Mouse (Mus musculus) kidney, adult 11 months (tissue): ENCODE measurements at regions not wholly inside any gene's neighbourhood (a gene's known extent, or its start where the extent isn't known, plus 50 kb on each side); places are given as distances from the start of the nearest gene placed in this dataset.

Experiments
- DNase-seq: peaks from one replicate; pipeline ENCODE4 v3.0.0; 2022

- DNase-seq, result no peak
Observed at GRCm38 (mm10) chr2:159032147-159032546, 237.5 kb downstream of the Dhx35 start.

GRCm38 (mm10) chr2:159039916-159040315, 245.3 kb downstream of the Dhx35 start:
- DNase-seq, result no peak

- peak; percentile 33 for DNase-seq
Observed at GRCm38 (mm10) chr2:159053534-159053933, 258.9 kb downstream of the Dhx35 start.

GRCm38 (mm10) chr2:159053936-159054335, 259.3 kb downstream of the Dhx35 start:
- DNase-seq, result peak; percentile 26

GRCm38 (mm10) chr2:159054451-159054850, 259.8 kb downstream of the Dhx35 start:
- DNase-seq, result no peak

- DNase-seq, result no peak
Observed at GRCm38 (mm10) chr2:159055780-159056179, 261.2 kb downstream of the Dhx35 start.

- no peak for DNase-seq
Observed at GRCm38 (mm10) chr2:159056960-159057359, 262.4 kb downstream of the Dhx35 start.

GRCm38 (mm10) chr2:159057506-159057905, 262.9 kb downstream of the Dhx35 start:
- DNase-seq, result no peak

GRCm38 (mm10) chr2:159062266-159062665, 267.7 kb downstream of the Dhx35 start:
- DNase-seq, result no peak

- no peak for DNase-seq
Observed at GRCm38 (mm10) chr2:159062666-159063065, 268.1 kb downstream of the Dhx35 start.

GRCm38 (mm10) chr2:159064403-159064970, 269.9 kb downstream of the Dhx35 start:
- no peak for DNase-seq

- DNase-seq, result no peak
Observed at GRCm38 (mm10) chr2:159067506-159067905, 272.9 kb downstream of the Dhx35 start.

- DNase-seq, result peak; percentile 35
Observed at GRCm38 (mm10) chr2:159068303-159069020, 273.9 kb downstream of the Dhx35 start.

- DNase-seq, result peak; percentile 81
Observed at GRCm38 (mm10) chr2:159069180-159069579, 274.6 kb downstream of the Dhx35 start.

GRCm38 (mm10) chr2:159072997-159073690, 278.5 kb downstream of the Dhx35 start:
- DNase-seq, result no peak

- no peak for DNase-seq
Observed at GRCm38 (mm10) chr2:159079836-159080235, 285.2 kb downstream of the Dhx35 start.

- no peak for DNase-seq
Observed at GRCm38 (mm10) chr2:159080784-159081544, 286.4 kb downstream of the Dhx35 start.

- no peak for DNase-seq
Observed at GRCm38 (mm10) chr2:159086836-159087235, 292.2 kb downstream of the Dhx35 start.

GRCm38 (mm10) chr2:159088196-159088595, 293.6 kb downstream of the Dhx35 start:
- no peak for DNase-seq

- peak; percentile 23 for DNase-seq
Observed at GRCm38 (mm10) chr2:159096667-159097066, 302.1 kb downstream of the Dhx35 start.

- no peak for DNase-seq
Observed at GRCm38 (mm10) chr2:159134042-159134441, 339.4 kb downstream of the Dhx35 start.

- no peak for DNase-seq
Observed at GRCm38 (mm10) chr2:159138603-159139002, 344.0 kb downstream of the Dhx35 start.

- DNase-seq, result no peak
Observed at GRCm38 (mm10) chr2:159145980-159146379, 351.4 kb downstream of the Dhx35 start.
